Mouse (Mus musculus) cerebellum, postnatal 10 days (tissue): Measurements from ENCODE around the gene Casc3.

Experiments
- DNase-seq, 2 experiments: peaks; one replicate each; pipeline ENCODE4 v3.0.0; 2021; ENCODE audit warnings: mixed read lengths in 2 of 2

Casc3 gene

DNA sequence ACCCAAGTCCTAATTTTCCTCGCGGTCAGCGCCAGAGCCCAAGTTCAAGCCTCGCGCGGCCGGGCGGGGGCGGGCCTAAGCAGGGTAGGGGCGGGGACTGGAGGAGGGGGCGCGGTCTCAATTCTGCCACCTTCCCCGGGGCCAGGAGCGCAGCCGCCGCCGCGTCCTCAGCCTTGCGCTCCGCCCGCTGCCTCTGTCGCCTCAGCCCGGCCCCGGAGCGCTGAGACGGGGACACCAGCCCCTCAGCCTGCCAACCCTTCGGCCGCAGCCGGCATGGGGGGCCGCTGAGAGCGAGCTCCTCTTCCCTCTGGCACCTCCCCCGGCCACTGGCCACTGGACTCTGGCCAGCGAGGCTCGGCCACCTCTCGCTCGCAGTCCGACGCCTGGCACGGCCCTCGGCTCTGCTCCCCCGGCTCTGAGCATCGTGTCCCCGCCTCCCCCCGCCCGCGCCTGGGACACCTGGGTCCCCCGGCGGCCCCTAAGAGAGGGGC, 32.0 kb downstream of the Casc3 start, which contains the start of gene Rapgefl1:
TSS of gene Rapgefl1 (plus strand) at position 135 of the 491 bp plus-strand sequence.
- peak; percentile 93 to 94 for DNase-seq

DNA sequence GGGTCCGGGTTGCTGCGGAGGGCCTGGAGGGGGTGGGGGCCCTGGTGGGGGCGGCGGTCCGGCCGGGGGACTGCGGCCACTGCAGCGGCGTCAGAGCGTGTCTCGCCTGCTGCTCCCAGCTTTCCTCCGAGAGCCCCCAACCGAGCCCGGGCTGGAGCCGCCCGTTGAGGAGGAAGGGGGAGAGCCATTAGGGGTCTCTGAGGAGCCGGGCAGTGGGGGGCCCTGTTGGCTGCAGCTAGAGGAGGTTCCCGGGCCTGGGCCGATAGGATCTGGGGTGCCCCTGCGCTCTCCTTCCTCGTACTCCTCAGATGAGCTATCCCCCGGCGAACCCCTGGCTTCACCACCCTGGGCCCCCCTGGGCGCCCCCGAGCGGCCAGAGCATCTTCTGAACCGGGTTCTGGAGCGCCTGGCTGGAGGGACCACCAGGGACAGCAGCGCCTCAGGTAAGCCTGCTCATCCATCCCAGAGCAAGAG, 32.6 kb downstream of the Casc3 start:
- no peak for DNase-seq

GRCm38 (mm10) chr11:98837917-98838316, 33.2 kb downstream of the Casc3 start:
- DNase-seq, result no peak

DNA sequence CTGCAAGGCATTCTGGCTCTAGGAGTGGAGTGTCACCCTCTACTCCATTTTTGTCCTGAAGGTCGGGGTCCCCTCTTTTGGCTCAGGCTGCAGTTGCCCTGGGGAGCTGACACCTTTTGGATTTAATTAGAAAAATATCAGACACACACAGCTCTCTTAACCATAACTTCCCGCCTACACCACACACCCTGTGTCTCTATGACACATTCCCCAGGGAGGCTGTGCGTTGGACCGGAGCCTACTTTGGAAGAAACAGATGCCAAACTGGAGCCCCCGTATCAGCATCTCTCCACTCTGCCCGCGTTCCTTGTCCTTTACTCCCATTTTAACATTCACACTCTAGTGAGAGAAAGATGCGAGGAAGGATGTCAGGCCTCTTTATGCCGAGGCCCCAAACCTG, 33.8 kb downstream of the Casc3 start:
- DNase-seq, result peak in 1 of 2 experiments; percentile 43

DNA sequence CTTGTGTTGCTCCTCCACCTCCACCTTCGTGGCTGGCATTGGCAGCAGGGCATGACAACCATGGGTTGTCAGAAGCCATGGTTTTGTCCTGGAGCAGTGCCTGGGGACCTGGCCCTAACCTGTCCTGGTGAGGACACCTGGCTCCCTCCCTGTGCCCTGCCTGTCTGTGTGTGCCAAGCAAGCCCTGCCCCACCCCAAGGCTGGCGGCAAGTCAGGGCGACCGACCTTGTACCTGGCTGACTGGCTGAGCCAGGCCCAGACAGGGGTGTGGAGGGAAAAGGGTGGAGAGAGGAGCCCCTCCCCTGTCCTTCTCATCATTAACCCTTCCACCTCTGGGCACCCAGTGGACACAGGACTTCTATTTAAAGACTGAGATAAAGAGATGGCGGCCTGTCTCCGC, 34.7 kb downstream of the Casc3 start:
- DNase-seq, result peak in 1 of 2 experiments; percentile 37

DNA sequence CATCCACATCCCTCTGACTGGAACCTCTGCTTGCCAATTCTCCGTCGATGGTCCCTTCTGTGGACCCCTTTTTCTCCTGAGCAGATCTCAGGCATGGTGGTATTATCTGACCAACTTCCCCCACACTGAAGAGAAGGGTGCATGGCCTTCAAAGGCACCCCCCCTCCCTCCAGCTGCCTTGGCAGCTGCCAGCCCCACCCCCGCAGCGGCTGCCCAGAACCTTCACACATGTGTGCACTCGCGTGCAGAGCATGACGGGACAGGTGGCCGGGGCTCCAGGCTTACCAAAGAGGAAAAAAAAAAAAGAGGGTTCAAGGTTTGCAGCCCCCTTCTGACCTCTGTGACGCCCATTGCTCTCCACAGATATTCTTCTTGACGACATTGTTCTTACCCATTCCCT, 35.2 kb downstream of the Casc3 start:
- no peak for DNase-seq

- DNase-seq, result peak; percentile 75 to 80
Observed at GRCm38 (mm10) chr11:98846016-98846415, 41.3 kb downstream of the Casc3 start.

- DNase-seq, result no peak
Observed at GRCm38 (mm10) chr11:98846865-98847604, 42.3 kb downstream of the Casc3 start.

- peak in 1 of 2 experiments; percentile 34 for DNase-seq
Observed at GRCm38 (mm10) chr11:98849196-98849894, 44.6 kb downstream of the Casc3 start.

GRCm38 (mm10) chr11:98850100-98851093, 45.7 kb downstream of the Casc3 start:
- DNase-seq, result peak; percentile 77 to 78

DNA sequence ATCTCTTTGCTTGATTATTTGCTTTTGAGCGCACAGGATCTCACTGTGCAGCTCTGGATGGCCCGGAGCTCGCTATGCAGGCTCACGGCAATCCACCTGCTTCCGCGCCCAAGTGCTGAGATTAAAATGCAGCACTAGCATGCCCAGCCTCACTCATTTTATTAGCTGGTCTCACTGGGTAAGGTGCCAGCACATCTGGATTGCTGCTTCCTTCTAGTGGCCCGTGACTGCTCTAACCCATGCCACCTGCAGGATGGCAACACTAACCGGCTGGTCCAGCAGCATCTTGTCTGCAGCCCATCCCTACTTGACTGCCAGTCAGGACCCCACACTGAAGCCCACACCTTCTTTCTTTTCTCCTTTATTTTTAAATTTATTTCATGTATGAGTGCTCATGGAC, 49.4 kb downstream of the Casc3 start:
- DNase-seq, result no peak

DNA sequence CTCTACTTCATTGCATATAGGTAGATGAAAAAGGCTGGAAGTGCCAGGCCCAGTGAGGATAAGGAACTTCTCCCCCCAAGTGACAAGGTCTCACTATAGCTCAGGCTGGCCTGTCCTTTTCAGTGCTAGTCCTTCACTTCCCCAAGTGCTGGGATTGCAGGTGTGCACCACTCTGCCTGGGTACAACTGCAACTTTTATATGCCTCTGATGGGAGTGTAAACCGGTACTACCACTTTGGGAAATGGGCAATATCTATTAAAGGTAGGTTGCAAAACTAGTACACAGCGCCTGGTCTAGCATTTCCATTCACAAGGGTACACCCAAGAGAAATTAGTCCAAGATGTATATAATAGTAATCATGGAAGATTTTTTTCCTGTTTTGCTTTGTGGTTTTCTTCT, 50.0 kb downstream of the Casc3 start:
- DNase-seq, result no peak

DNA sequence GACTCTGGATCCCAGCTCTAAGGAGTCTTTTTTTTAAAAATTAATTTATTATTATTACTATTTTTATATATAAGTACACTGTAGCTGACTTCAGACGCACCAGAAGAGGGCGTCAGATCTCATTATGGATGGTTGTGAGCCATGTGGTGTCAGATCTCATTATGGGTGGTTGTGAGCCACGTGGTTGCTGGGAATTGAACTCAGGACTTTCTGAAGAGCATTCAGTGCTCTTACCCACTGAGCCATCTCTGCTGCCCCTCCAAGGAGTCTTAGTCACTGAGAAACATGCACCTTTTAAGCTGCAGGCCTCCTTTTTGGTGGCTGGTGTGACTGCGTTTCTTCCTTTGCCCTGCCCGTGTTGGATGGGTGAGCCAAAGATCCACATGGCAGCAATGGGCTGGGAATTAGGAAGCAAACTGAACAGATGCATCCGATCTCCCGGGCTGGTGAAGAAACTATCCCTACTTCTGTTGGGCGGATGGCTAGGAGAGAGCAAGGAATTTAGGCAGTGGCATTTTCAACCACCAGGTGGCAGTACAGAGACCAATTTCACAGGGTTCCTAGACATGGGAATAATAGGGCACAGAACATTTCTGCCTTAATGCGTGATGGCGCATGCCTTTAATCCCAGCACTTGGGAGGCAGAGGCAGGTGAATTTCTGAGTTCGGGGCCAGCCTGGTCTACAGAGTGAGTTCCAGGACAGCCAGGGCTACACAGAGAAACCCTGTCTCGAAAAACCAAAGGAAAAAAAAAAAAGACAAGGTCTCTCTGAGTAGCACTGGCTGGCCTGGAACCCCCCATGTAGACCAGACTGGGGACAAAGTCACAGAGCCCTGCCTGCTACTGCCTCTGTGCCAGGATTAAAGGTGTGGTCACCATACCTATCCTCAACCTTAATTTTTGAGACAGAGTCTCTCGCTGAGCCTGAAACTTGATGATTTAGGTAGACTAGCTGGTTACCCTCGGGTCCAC, 54.3 kb downstream of the Casc3 start:
- DNase-seq, result peak; percentile 93 to 96

- peak; percentile 98 to 99 for DNase-seq
Observed at GRCm38 (mm10) chr11:98863028-98863750, 58.5 kb downstream of the Casc3 start, which contains the start of gene Wipf2. TSS of gene Wipf2 (plus strand) at chr11:98863638.

DNA sequence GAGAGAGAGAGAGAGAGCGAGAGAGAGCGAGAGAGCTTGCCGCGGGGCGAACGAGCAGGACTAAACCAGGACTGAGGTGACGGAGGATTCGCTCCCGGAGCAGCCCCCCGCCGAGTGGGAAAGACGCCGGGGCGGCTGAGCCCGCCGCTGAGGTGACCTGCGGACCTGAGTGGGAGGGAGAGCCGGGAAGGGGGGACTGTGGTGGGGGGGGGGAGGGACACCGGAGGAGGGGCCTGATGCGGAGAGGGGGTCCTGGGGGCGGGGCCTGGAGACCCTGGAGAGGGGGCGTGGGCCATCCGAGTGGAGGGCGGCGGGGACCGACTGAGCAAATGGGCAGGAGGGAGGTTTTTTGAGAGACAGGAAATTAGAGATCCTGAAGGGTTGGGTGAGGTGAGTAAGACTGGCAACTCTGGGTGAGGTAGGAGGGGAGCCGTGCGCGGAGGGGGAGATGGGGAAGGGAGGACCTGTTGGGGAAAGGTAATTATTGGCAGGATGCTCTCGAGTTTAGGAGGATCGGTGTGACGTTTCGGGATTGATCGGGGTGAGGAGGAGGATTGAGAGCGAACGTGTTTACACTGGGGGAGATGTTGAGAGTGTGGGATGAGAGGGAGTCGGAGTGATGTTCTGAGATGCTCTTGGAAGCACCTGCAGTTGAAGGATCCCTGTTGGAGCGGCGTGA, 59.2 kb downstream of the Casc3 start:
- DNase-seq, result peak; percentile 87 to 91

DNA sequence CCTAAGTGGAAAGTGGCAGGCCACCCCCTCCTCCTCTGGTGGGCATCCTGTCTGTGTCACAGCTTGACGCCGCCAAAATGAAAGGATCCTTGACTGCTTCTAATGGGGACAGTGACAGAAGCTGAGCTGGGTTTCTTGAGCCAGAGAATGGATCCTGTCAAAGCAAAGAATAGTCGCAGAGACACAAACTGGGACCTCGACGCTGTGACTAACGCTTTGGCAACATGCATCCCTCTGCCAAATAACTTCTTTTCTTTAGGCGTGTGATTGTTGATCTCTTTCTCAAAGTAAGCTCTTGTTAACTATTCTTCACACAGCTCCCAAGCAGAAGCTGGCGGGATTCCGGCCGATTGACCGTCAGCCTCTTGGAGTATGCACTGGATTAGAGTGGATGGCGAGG, 62.6 kb downstream of the Casc3 start:
- peak; percentile 30 to 64 for DNase-seq

- DNase-seq, result no peak
Observed at GRCm38 (mm10) chr11:98869906-98870305, 65.2 kb downstream of the Casc3 start.

GRCm38 (mm10) chr11:98870791-98871190, 66.1 kb downstream of the Casc3 start:
- DNase-seq, result no peak

DNA sequence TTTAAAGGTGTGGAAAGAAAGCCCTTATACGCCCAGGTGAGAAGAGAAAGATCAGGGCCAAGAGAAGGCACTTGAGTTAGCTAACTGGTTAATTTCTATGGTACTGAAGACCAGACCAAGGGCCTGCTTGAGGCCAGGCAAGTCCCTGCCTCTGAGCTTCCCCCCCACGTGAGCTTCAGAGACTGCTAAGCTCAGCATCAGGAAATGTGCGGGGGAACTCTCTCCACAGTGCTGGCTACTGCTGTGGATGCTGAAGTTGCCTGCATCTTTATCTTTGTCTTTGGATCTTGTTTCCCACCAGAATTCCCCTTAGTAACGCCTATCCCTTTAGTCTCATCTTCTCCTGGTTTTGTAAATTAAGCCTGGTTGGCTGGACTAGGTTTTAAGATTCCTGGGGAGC, 66.7 kb downstream of the Casc3 start:
- no peak for DNase-seq

GRCm38 (mm10) chr11:98872040-98872439, 67.3 kb downstream of the Casc3 start:
- no peak for DNase-seq
